ENCODE assay signal across 8 mouse cellular contexts in the genomic region with DNA sequence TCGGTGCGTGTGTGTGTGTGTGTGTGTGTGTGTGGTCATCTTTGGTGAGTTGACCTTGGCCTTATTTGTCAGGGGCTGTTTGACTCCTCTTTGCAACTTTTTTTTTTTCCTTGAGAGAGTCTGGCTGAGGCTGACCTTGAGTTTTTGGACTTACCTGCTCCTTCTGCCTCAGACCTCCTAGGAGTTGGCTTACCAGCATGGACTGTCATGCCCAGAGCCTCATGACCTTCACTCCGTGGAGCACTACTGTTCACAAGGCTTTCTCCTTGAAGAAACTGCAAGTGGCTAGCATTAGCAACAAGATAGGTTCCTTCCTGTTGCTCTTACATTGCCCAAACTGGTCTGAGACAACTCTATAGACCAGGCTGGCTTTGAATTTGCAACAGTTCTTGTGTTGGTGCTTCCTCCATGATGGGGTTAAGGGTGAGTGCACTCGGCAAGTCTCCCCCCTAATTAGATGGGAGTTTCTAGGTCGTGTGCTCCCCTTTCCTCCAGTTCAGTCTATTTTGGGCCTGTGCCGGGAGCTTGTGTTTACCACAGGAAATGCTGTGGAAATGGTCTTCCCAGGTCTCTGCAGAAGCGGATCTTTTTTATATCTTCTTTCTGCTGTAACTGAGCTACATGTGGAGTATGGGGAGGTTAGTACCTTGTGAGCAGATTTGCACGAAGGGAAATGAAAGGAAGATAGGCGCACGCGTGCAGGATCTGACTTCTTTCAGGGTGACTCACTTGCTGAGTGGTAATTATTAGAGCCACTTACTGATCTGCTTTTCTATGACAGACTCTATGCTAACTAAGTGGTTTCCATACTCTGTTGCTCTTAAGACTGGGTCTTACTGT. TPM values are rescaled to one million over a fixed set of nuclear protein-coding genes. Genes with fewer than 3 reads are reported as not detected.
DNase-seq lines count a peak whose midpoint lies in the region; ATAC-seq lines count a peak whose summit lies in the region.

No protein-coding gene starts in this region.

- no peak overlapping the region for H3K4me2 ChIP-seq in intestine, embryonic 15.5 days (replicated peaks)
- H3K4me2 ChIP-seq in intestine, embryonic 16.5 days (ENCODE audit: low read depth, low read length) = no peak overlapping the region

- 0 out of 2 replicates have a peak, but pooled peaks cover 9% of the 10 kb centered on the region for H3K36me3 ChIP-seq in intestine, embryonic 15.5 days
- peaks cover 2% of the 10 kb centered on the region; the same call in 1 of the 2 replicates for H3K36me3 ChIP-seq in intestine, embryonic 16.5 days (ENCODE audit: control insufficient read depth, insufficient read depth, low read length)

- H3K27ac ChIP-seq in intestine, embryonic 15.5 days = 0 out of 2 replicates have a peak overlapping the region, but pooled peaks have one; percentile 6
- no peak overlapping the region for H3K27ac ChIP-seq in intestine, embryonic 16.5 days (ENCODE audit: low read length)

- H3K9me3 ChIP-seq in intestine, embryonic 15.5 days = no peaks in the 10 kb centered on the region
- no peaks in the 10 kb centered on the region for H3K9me3 ChIP-seq in intestine, embryonic 16.5 days (ENCODE audit: control insufficient read depth, low read length)

- ATAC-seq in intestine, embryonic 15.5 days = no peak
- no peak for ATAC-seq in intestine, embryonic 16.5 days
- ATAC-seq in inflammation-experienced regulatory T-cells, adult 6 months = peak; percentile 79
- 0 out of 2 replicates have a peak, but pooled peaks have one; percentile 40 for ATAC-seq in monocyte, adult 5-6 weeks (replicated peaks; ENCODE audit: insufficient number of reproducible peaks, low FRiP score, low TSS enrichment, poor library complexity, severe bottlenecking)

- H3K27me3 ChIP-seq in intestine, embryonic 15.5 days (replicated peaks) = no peaks in the 10 kb centered on the region
- H3K27me3 ChIP-seq in intestine, embryonic 16.5 days (replicated peaks; ENCODE audit: control insufficient read depth, insufficient read depth, low read length) = no peaks in the 10 kb centered on the region

- H3K9ac ChIP-seq in intestine, embryonic 15.5 days = no peak overlapping the region
- H3K9ac ChIP-seq in intestine, embryonic 16.5 days (ENCODE audit: low read depth, low read length) = no peak overlapping the region

- no peak overlapping the region for H3K4me3 ChIP-seq in intestine, embryonic 15.5 days (replicated peaks)
- H3K4me3 ChIP-seq in intestine, embryonic 16.5 days (ENCODE audit: low read length) = no peak overlapping the region

- 77% methylated on average over 11 of the region's 11 CpGs for WGBS in intestine, embryonic 15.5 days
- 79% methylated on average over 11 of the region's 11 CpGs for whole genome bisulfite sequencing in intestine, embryonic 16.5 days

- 0 out of 2 replicates have a peak, but pooled peaks cover 2% of the 10 kb centered on the region for H3K4me1 ChIP-seq in intestine, embryonic 15.5 days (replicated peaks)
- no peaks in the 10 kb centered on the region for H3K4me1 ChIP-seq in intestine, embryonic 16.5 days (ENCODE audit: control insufficient read depth, insufficient read depth, low read length)

- DNase-seq in adrenal gland, postnatal 14 days = peak; percentile 62
- no peak for DNase-seq in ovary, postnatal 14 days (ENCODE audit: low spot score)
- no peak for DNase-seq in adipocyte (ENCODE audit: low spot score)
- DNase-seq in right cerebral cortex, postnatal 25 days = no peak

RNA-seq across cellular contexts. Expression of gene Cnbd2, which starts 54.0 kb away (rescaled TPM):
- 4.4 and 5.0 TPM in 2 replicates for polyA plus RNA-seq in intestine, embryonic 15.5 days (2015; fragmentation: Nextera tagmentation; extraction: Ambion mirVana)
- 4.2 and 4.5 TPM in 2 replicates for polyA plus RNA-seq in intestine, embryonic 16.5 days (2015; fragmentation: Nextera tagmentation; extraction: Ambion mirVana)
- 1.5 and 2.6 TPM in 2 replicates for total RNA-seq in adrenal gland, postnatal 14 days (2021)
- 1 to 10 TPM; 5.3 to 7.5 (median 5.8) TPM for polyA plus RNA-seq in inflammation-experienced regulatory T-cells, adult 6 months (2017; shearing (Covaris generic))
- total RNA-seq in monocyte, adult 5-6 weeks (2017) = 11.2 to 25.2 TPM (median 23.5 TPM) in 3 replicates

RNA-seq across cellular contexts. Expression of gene Scand1, which starts 54.4 kb away (rescaled TPM):
- 62.8 and 75.2 TPM in 2 replicates for polyA plus RNA-seq in intestine, embryonic 15.5 days (2015; fragmentation: Nextera tagmentation; extraction: Ambion mirVana)
- polyA plus RNA-seq in intestine, embryonic 16.5 days (2015; fragmentation: Nextera tagmentation; extraction: Ambion mirVana) = 48.9 and 56.6 TPM in 2 replicates
- total RNA-seq in adrenal gland, postnatal 14 days (2021) = 93.5 and 97.9 TPM in 2 replicates
- 1 to 10 TPM in 2 of 3 experiments, not detected in 1; 2.8 to 5.1 TPM for polyA plus RNA-seq in inflammation-experienced regulatory T-cells, adult 6 months (2017; shearing (Covaris generic))
- total RNA-seq in monocyte, adult 5-6 weeks (2017) = 4.8 to 57.7 TPM (median 47.6 TPM) in 3 replicates

Comparison
In these comparisons a context has a peak if more than half of its experiments do, and no peak if none do; other contexts are left out.
1. ATAC-seq: peak in inflammation-experienced regulatory T-cells, adult 6 months (single experiment) and monocyte, adult 5-6 weeks (single experiment); none in intestine, embryonic 15.5 days (single experiment) and intestine, embryonic 16.5 days (single experiment).